Mouse (Mus musculus) embryonic facial prominence, embryonic 14.5 days (tissue): ENCODE measurements around the gene Adamts18. TPM values are rescaled to one million over a fixed set of nuclear protein-coding genes. Genes with fewer than 3 reads are reported as not detected.

ENCODE experiments used
- ATAC-seq: fragments of 200-750 bp; cut with Nextera tagmentation; 2 replicates; pipeline ENCODE4 v1.8.0; 2017; ENCODE audit warnings: low read depth, moderate number of reproducible peaks, moderate TSS enrichment
- DNase-seq: peaks from one replicate; pipeline ENCODE4 v3.0.0-alpha.2; 2015; ENCODE audit warnings: low spot score
- H3K27ac ChIP-seq: fragments of 300-500 bp; sonication (generic); replicated peaks from 2 replicates; pipeline ENCODE4 v1.5.1; 2014; ENCODE audit warnings: low read depth, mild to moderate bottlenecking, low read length, moderate library complexity
- H3K27me3 ChIP-seq: fragments of 300-500 bp; sonication (generic); replicated peaks from 2 replicates; pipeline ENCODE4 v1.6.1; 2014; ENCODE audit warnings: low read length; ENCODE audit not compliant: control insufficient read depth, insufficient read depth
- H3K36me3 ChIP-seq: fragments of 300-500 bp; sonication (generic); 2 replicates; pipeline ENCODE4 v1.6.1; 2014; ENCODE audit warnings: low read length, mixed read lengths; ENCODE audit not compliant: control insufficient read depth, insufficient read depth
- H3K4me1 ChIP-seq: fragments of 300-500 bp; sonication (generic); 2 replicates; pipeline ENCODE4 v1.6.1; 2014; ENCODE audit warnings: antibody characterized with exemption, low read length; ENCODE audit not compliant: control insufficient read depth, insufficient read depth
- H3K4me2 ChIP-seq: fragments of 300-500 bp; sonication (generic); 2 replicates; pipeline ENCODE4 v1.6.1; 2014; ENCODE audit warnings: low read depth, mild to moderate bottlenecking, low read length, moderate library complexity, mixed read lengths
- H3K4me3 ChIP-seq: fragments of 300-500 bp; sonication (generic); 2 replicates; pipeline ENCODE4 v1.5.1; 2014; ENCODE audit warnings: low read depth, mild to moderate bottlenecking, low read length
- H3K9ac ChIP-seq: fragments of 300-500 bp; sonication (generic); 2 replicates; pipeline ENCODE4 v1.6.1; 2014; ENCODE audit warnings: low read depth, mild to moderate bottlenecking, low read length, moderate library complexity, mixed read lengths
- H3K9me3 ChIP-seq: fragments of 300-500 bp; sonication (generic); 2 replicates; pipeline ENCODE4 v1.6.1; 2016; ENCODE audit warnings: low read length; ENCODE audit not compliant: control insufficient read depth
- whole genome bisulfite sequencing: fragments of 180-500 bp; shearing (Covaris S2); extraction: QIAGEN DNeasy Blood & Tissue Kit; methylation state at CpG from one replicate; pipeline ENCODE4 v1.1.7; 2014; 5-methylcytosine and 5-hydroxymethylcytosine counted together
- polyA plus RNA-seq: library from polyadenylated mRNA; unstranded; fragments of >200 nt; fragmentation: Nextera tagmentation; extraction: Ambion mirVana; gene quantifications from 2 replicates; pipeline ENCODE4 v1.2.1, GENCODE M21; 2014

Adamts18 gene
- 4.5 and 4.6 TPM in 2 replicates for polyA plus RNA-seq

DNA sequence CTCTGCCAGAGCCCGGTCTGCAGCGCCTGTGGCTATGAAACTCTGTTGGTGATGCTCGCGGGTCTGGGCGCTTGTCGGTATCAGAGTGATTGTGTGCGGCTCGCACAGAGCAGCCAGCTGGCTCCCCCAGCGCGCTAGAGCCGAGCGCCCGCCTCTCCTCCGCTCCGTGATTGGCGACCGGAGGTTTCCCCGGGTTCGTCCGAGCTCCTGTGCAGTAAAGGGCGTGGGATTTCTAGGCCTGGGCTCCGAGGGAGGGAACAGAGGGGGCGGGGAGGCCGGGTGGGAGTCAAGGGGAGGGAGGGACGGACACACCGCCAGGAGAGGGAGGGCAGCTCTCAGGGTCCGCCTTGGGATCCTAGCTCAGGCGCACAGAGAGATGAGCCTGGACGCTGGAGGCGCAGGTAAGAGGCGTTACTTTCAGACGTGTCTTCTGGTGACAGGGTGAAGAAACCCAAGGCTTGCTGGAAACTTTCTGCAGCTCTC, at the start of gene Adamts18:
Gene Adamts18, minus strand, starts transcription at position 86 of the 483 bp plus-strand sequence.
- peak within 1 kb of the TSS; percentile 60 for H3K9ac ChIP-seq
- H3K27ac ChIP-seq, result peak within 1 kb of the TSS; percentile 49; the same call in 1 of the 2 replicates
- DNase-seq (peak; percentile 75), ATAC-seq (peak; percentile 83)
- H3K27me3 ChIP-seq, result peaks cover 52% of the 10 kb centered on the region
- H3K36me3 ChIP-seq, result no peaks in the 10 kb centered on the region
- WGBS, result 2% methylated on average over 21 of the region's 32 CpGs
- H3K4me1 ChIP-seq, result no peaks in the 10 kb centered on the region
- peak within 1 kb of the TSS; percentile 53 for H3K4me3 ChIP-seq
- H3K9me3 ChIP-seq, result peaks cover 8% of the 10 kb centered on the region
- peak within 1 kb of the TSS; percentile 95 for H3K4me2 ChIP-seq

DNA sequence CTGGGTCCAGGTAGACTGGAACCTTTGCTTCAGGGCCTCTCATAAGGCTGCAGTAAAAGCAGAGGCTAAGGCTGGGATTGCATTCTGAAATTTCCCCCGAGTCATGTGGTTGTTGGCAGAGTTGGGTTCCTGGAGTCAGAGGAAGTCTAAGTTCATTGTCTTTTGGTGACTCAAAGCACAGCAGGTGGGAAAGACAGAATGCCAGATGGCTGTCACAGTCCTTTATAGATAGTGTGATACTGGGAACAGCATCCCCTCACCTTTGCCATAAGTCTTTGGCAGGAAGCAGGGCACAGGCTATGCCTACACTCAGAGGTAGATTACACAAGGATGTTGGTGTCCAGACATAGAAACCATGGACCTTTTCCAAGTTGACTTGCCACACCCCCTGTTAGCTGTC, 47.9 kb upstream of the Adamts18 start:
- no peak for ATAC-seq
- no peak for DNase-seq
- H3K4me2 ChIP-seq, result no peak overlapping the region
- H3K36me3 ChIP-seq, result no peaks in the 10 kb centered on the region
- no peak overlapping the region for H3K27ac ChIP-seq
- H3K9me3 ChIP-seq, result 0 out of 2 replicates have a peak, but pooled peaks cover 3% of the 10 kb centered on the region
- no peaks in the 10 kb centered on the region for H3K27me3 ChIP-seq
- WGBS, result 80% methylated on average over 1 of the region's 1 CpGs
- H3K4me1 ChIP-seq, result no peaks in the 10 kb centered on the region
- H3K4me3 ChIP-seq, result no peak overlapping the region
- H3K9ac ChIP-seq, result no peak overlapping the region

DNA sequence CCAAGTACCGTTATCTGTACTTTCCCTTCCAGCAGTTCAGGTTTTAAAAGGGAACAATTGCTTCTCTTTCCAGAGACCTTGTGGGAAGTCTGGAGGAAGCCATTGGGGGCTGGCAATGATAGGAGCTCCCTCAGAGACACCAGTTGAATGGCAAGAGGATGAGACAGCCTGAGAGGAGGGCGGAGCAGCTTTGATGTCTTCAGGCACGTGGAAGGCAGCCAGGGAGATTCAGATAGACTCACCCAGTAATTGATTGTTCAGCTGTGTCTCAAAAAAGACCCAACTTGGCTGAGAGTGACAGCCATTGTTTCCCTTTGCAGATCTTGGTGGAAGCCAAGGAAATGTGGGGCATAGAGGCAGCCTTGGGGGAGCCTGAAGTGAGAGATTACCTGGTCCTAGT, 42.8 kb upstream of the Adamts18 start:
- no peak overlapping the region for H3K9ac ChIP-seq
- no peak overlapping the region for H3K4me2 ChIP-seq
- no peaks in the 10 kb centered on the region for H3K4me1 ChIP-seq
- H3K27ac ChIP-seq, result no peak overlapping the region
- H3K4me3 ChIP-seq, result no peak overlapping the region
- ATAC-seq, result no peak
- 49% methylated on average over 3 of the region's 3 CpGs for WGBS
- no peaks in the 10 kb centered on the region for H3K9me3 ChIP-seq
- DNase-seq, result no peak
- no peaks in the 10 kb centered on the region for H3K27me3 ChIP-seq
- H3K36me3 ChIP-seq, result no peaks in the 10 kb centered on the region

DNA sequence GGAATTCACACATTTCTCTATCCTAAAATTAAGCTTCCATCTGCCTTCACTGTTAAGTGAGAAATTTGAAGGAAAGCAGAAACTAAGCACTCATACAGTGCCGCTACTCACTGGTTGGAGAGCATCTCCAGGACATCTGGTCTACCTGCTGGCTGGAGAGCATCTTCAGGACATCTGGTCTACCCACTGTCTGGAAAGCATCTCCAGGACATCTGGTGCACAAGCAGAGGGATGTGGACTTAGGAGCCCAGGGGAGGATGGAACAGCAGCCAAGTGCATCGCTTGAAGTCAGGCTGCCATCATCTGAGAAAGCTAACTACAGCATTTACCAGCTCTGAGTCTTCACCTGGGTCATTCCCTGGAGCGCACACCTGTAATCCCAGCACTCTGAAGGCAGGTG, 38.0 kb upstream of the Adamts18 start:
- no peak overlapping the region for H3K27ac ChIP-seq
- no peak overlapping the region for H3K4me3 ChIP-seq
- ATAC-seq, result no peak
- WGBS, result 90% methylated on average over 3 of the region's 3 CpGs
- H3K27me3 ChIP-seq, result 0 out of 2 replicates have a peak, but pooled peaks cover 5% of the 10 kb centered on the region
- no peaks in the 10 kb centered on the region for H3K4me1 ChIP-seq
- H3K4me2 ChIP-seq, result no peak overlapping the region
- DNase-seq, result no peak
- no peak overlapping the region for H3K9ac ChIP-seq
- no peaks in the 10 kb centered on the region for H3K36me3 ChIP-seq
- no peaks in the 10 kb centered on the region for H3K9me3 ChIP-seq

DNA sequence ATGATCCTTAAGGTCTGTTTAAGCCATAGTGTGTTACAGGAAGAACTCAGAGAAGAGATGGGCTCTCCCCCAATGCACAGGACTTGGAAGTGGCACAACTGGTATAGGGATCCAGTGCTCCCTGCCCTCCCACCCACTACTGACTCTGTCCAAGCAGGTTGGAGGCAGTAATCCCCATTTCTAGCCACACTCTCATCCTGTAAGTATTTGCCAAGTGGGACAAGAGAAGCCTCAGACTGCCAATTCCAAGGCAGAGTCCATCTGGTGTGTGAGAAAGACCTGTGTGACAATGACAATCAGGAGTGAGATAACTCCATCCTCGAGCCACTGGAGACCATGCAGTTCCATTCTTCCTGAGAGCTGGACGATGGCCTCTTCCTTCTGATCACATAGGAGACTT, 36.6 kb upstream of the Adamts18 start:
- Histone ChIP-seq H3K4me3 (no peak overlapping the region), H3K4me2 (no peak overlapping the region), H3K4me1 (no peaks in the 10 kb centered on the region), H3K27me3 (0 out of 2 replicates have a peak, but pooled peaks cover 5% of the 10 kb centered on the region), H3K36me3 (no peaks in the 10 kb centered on the region), H3K9me3 (no peaks in the 10 kb centered on the region), H3K27ac (no peak overlapping the region), H3K9ac (no peak overlapping the region)
- 83% methylated on average over 2 of the region's 2 CpGs for whole genome bisulfite sequencing
- ATAC-seq (no peak), DNase-seq (no peak)

DNA sequence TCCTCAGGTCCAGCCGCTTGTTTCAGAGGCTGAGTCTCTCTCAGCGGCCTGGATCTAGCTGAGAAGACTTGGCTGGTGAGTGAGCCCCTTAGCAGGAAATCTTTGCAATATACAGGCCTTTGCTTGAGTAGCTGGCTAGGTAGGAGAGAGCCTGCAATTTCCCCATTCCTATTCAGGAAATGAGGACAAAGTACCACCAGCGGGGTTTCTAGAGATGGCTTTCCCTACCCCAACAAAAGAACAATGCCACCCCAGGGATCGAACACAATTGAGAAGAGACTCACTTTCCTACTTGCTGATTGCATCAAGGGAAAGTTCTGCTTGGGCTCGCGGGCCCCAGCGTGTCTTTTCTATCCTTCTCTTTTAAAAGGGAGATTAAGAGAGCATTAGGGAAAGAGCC, 35.5 kb upstream of the Adamts18 start:
- Histone ChIP-seq H3K36me3 (no peaks in the 10 kb centered on the region), H3K4me3 (no peak overlapping the region), H3K27ac (no peak overlapping the region), H3K27me3 (0 out of 2 replicates have a peak, but pooled peaks cover 5% of the 10 kb centered on the region), H3K4me1 (no peaks in the 10 kb centered on the region), H3K9me3 (no peaks in the 10 kb centered on the region), H3K4me2 (no peak overlapping the region), H3K9ac (no peak overlapping the region)
- DNase-seq (no peak), ATAC-seq (no peak)
- 26% methylated on average over 7 of the region's 7 CpGs for WGBS

DNA sequence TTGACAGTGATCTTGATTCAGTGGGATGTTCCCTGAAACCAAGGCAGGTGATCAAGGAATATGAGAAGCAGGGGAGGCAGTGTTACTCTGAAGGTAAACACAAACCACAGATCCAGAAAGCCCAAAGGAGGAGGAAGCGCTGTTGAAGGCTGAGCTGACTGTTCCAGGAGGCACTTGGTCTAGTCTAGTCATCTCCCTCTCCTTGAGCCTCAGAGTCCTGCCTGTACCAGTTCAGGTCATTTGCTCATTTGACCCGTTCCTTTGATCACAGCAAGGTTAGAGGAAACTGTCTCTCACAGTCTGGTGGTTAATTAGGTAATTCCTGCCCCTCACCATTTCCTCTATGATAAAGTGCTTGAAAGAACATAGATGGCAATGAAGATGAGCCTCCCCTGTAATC, 34.0 kb upstream of the Adamts18 start:
- no peak overlapping the region for H3K4me3 ChIP-seq
- ATAC-seq (no peak), DNase-seq (no peak)
- H3K4me1 ChIP-seq, result no peaks in the 10 kb centered on the region
- no peaks in the 10 kb centered on the region for H3K9me3 ChIP-seq
- H3K27me3 ChIP-seq, result 0 out of 2 replicates have a peak, but pooled peaks cover 5% of the 10 kb centered on the region
- H3K9ac ChIP-seq, result no peak overlapping the region
- no peak overlapping the region for H3K27ac ChIP-seq
- no peaks in the 10 kb centered on the region for H3K36me3 ChIP-seq
- H3K4me2 ChIP-seq, result no peak overlapping the region
- WGBS, result 65% methylated on average over 2 of the region's 2 CpGs

DNA sequence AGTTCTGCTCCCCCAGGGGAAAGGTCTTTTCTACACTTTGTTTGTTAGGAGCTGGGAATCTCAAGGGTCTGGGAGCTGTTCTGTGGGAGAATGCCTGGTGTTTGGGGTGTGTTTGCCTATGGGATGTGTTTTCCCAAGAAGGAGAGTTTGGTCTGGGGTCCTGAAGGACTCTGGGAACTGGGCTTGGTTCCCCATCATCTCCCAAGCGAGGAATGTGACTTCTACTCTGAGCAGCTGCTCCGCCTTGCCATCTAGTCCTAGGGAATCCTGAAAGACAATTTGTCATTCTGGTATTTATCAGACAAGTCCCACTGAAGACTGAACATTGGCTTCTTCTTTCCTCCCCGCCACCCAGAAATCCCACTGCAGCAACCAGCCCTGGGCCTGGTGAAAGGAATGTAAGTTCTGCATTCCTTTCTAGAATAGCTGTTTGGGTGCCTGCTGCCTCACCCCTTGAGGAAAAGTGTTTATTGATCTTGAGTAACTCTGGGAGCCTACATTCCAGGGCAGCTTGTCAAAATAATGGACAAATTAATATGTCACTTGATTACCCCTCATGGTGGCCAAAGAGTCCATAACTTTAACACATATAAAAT, 30.0 kb upstream of the Adamts18 start:
- Histone ChIP-seq H3K9me3 (no peaks in the 10 kb centered on the region), H3K4me2 (no peak overlapping the region), H3K36me3 (no peaks in the 10 kb centered on the region), H3K27ac (no peak overlapping the region), H3K9ac (no peak overlapping the region), H3K4me1 (no peaks in the 10 kb centered on the region), H3K27me3 (0 out of 2 replicates have a peak, but pooled peaks cover 5% of the 10 kb centered on the region), H3K4me3 (no peak overlapping the region)
- ATAC-seq (no peak), DNase-seq (no peak)
- 50% methylated on average over 3 of the region's 3 CpGs for WGBS
